Mouse (Mus musculus): ENCODE measurements around the gene Smtnl1.

The Smtnl1 gene

GRCm38 (mm10) chr2:84793154-84793553 lies 29.3 kb downstream of the Smtnl1 start:
- DNase-seq (ENCODE audit: low spot score) = no peak

GRCm38 (mm10) chr2:84792516-84792915 lies 29.9 kb downstream of the Smtnl1 start:
- DNase-seq (ENCODE audit: low spot score) = no peak

- DNase-seq (ENCODE audit: low spot score) = no peak
Observed at GRCm38 (mm10) chr2:84790418-84790817, 32.0 kb downstream of the Smtnl1 start.

DNA sequence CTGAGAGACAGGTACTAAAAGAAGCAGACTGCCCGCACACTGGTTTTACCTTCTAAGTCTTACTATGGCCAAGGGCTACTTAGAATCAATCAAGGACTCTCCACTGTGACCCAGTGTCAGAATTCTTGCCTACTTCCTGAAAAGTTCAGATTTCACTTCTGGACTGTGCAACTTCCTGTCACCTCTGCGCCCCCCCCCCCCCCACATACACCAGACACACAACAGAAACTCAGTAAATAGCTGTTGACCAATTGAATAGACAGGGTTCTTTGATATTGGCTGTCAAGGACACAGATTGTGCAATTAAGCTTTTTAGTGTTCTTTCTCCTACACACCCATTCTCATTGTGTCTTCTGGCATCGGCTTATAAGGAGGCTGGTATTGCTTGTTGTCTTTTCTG lies 34.1 kb downstream of the Smtnl1 start:
- no peak for DNase-seq (ENCODE audit: low spot score)

GRCm38 (mm10) chr2:84783840-84784566 lies 38.4 kb downstream of the Smtnl1 start:
- DNase-seq (ENCODE audit: low spot score) = no peak

- DNase-seq (ENCODE audit: low spot score) = no peak
Observed at GRCm38 (mm10) chr2:84783315-84783714, 39.1 kb downstream of the Smtnl1 start.

DNA sequence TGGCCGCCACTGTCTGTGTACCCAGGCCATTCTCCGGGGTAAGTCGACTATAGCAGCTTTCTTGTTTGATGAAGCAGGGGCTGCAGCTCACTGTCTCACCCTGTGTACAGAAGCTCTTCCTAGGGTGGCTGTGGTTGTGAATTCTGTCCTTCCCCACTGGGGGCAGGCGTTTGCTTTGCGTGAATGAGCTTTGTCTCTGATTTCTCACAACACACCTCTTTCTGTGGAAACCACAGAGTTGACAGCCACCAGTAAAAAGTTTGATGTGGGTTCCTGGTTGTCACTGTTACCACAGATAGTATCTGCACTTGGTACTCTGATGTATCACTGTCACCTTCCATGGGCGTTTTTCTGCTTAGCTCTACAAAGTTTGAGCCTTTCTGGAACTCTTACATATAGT lies 43.2 kb downstream of the Smtnl1 start:
- DNase-seq (ENCODE audit: low spot score) = no peak

- no peak for DNase-seq (ENCODE audit: low spot score)
Observed at GRCm38 (mm10) chr2:84777706-84778105, 44.7 kb downstream of the Smtnl1 start.

DNA sequence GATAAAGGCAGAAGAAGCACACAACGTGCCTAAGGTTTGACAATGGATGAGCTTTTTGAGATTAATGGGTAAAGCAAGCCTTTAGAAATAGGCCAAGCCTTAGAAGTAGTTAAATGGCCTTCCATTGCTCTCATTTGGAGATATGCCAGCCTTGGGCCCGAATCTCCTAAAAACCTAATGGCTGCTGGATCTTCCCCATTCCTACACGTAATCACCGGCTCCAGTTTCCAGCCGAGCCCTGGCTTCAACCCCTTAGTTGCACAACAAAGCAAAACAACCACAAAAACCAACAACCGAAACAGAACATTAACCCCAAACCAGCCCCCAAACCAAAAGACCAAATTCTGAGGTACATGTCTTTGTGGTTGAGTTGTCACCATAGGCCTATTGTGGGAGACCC lies 46.8 kb downstream of the Smtnl1 start:
- no peak for DNase-seq (ENCODE audit: low spot score)

- DNase-seq (ENCODE audit: low spot score) = no peak
Observed at GRCm38 (mm10) chr2:84775241-84775640, 47.2 kb downstream of the Smtnl1 start, which contains the start of gene Serping1. Serping1 (minus strand) TSS chr2:84775444.

- DNase-seq (ENCODE audit: low spot score) = no peak
Observed at GRCm38 (mm10) chr2:84774751-84775150, 47.7 kb downstream of the Smtnl1 start.

GRCm38 (mm10) chr2:84773195-84773594 lies 49.3 kb downstream of the Smtnl1 start:
- no peak for DNase-seq (ENCODE audit: low spot score)

GRCm38 (mm10) chr2:84772454-84772853 lies 50.0 kb downstream of the Smtnl1 start:
- DNase-seq (ENCODE audit: low spot score) = no peak

DNA sequence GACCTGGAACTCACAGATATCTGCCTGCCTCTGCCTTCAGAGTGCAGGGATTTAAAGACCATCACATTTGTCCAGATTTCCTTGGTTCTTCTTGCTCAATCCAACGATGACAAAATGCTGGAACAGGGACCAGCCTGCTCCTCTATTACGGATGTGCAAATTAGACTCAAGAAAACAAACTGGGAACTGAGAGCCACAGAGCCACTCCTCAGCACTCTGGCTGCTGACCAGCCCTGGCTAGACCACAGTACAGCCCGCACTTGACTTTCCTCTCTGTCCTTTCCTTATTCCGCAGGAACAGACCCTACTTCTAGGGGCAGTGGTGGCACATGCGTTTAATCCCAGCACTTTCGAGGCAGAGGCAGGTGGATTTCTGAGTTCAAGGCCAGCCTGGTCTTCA lies 52.0 kb downstream of the Smtnl1 start:
- no peak for DNase-seq (ENCODE audit: low spot score)

DNA sequence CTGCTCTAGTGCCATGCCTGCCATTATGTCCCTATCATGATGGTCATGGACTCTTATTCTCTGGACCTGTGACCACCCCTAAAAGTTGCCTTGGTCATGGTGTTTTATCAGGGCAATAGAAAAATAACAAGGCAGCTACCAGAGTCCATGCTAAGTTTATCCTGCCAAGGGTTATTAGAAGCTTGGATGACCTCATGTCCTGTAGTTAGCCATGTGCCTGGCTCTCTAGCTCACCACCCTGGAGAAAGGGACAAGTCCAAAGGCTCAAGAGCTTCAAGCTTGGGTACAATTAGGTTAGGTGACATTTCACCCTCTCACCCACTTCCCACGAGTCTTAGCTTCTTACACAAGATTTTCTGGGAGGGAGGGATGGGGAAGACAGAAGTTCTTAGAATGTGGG lies 59.6 kb downstream of the Smtnl1 start:
- DNase-seq (ENCODE audit: low spot score) = no peak

- no peak for DNase-seq (ENCODE audit: low spot score)
Observed at GRCm38 (mm10) chr2:84762295-84762694, 60.2 kb downstream of the Smtnl1 start.

DNA sequence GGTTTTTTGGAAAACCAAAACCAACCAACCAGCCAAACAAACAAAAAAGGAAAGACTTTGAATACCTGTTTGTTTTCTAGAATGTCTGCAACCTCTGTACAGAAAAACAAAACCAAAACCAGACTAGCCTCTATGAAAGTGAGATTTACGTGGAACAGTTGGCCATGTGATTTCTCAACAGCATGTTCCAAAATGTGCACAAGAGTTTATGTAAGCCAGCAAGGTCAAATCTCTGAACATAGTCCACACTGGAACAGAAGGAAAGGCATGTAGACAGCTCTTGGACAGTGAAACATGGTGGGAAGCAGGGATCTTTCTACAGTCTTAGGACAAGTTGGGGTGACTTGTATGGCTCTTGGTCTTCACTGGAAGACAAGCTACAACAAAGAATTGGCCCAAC lies 60.6 kb downstream of the Smtnl1 start:
- DNase-seq (ENCODE audit: low spot score) = no peak

DNA sequence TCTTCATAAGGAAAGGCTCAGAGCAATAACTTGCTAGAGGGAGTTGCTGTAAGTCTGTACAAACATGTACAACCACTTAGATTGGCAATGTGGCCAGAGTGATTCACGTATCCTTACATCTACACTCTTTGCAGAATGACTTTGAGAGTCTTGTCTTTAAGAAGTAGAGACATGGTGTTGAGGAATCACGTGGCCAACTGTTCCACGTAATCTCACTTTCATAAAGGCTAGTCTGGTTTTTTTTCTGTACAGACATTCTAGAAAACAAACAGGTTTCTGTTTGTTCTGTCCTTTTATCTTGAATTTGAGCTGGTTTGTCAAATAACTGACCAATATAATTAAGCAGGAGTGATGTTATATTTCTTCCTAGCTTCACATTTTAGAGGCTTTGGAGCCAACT lies 61.1 kb downstream of the Smtnl1 start:
- DNase-seq (ENCODE audit: low spot score) = no peak

All from layer of hippocampus, adult 9-10 months (tissue).